In the genomic region with DNA sequence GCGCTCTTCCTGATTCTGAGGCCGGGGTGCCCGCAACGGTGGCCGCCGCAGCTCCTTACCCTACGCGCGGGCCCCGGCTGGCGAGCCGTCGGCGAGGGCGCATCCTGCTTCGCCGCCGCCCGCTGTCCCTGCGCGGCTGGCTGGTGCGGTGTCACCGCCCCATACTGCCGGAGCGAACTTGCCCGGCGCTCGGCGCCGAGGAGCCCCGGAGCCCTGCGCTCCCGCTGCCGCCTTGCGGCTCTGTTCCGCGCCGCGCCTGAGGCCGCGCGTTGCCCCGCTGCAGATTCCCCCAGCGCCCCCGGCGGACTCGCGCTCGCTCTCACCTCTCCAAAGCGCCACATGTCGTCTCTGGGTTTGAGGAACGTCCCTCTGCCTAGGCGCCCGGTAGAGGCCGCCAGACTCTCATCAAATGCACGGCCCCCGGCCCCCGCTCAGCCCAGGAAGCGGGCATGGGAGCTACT, we compare ENCODE assay signal across 8 mouse cellular contexts. TPM values are rescaled to one million over a fixed set of nuclear protein-coding genes. Genes with fewer than 3 reads are reported as not detected.
DNase-seq lines count a peak whose midpoint lies in the region; ATAC-seq and TF ChIP-seq lines count a peak whose summit lies in the region.

A gene (minus strand): TSS at position 379 of the 461 bp plus-strand sequence.

- 0 out of 2 replicates have a peak within 1 kb of the TSS, but pooled peaks have one; percentile 20 for H3K9ac ChIP-seq in hindbrain, embryonic 11.5 days (ENCODE audit: low read depth, low read length)

- H3K4me3 ChIP-seq in kidney, adult 2 months (ENCODE audit: insufficient read depth, low read depth, low read length): no peak within 1 kb of the TSS
- peak within 1 kb of the TSS; percentile 62 for H3K4me3 ChIP-seq in embryonic facial prominence, embryonic 10.5 days
- H3K4me3 ChIP-seq in hindbrain, embryonic 11.5 days (ENCODE audit: low read depth, low read length): peak within 1 kb of the TSS; percentile 47
- peak within 1 kb of the TSS; percentile 55 for H3K4me3 ChIP-seq in limb, embryonic 10.5 days

- peak within 1 kb of the TSS; percentile 92 for H3K4me2 ChIP-seq in hindbrain, embryonic 11.5 days (replicated peaks; ENCODE audit: low read depth, low read length)

- H3K4me1 ChIP-seq in kidney, adult 2 months (ENCODE audit: control insufficient read depth, insufficient read depth, low read length): no peaks in the 10 kb centered on the region
- H3K4me1 ChIP-seq in embryonic facial prominence, embryonic 10.5 days: peaks cover 12% of the 10 kb centered on the region
- H3K4me1 ChIP-seq in hindbrain, embryonic 11.5 days (replicated peaks; ENCODE audit: control insufficient read depth, insufficient read depth, low read length): no peaks in the 10 kb centered on the region
- H3K4me1 ChIP-seq in limb, embryonic 10.5 days: peaks cover 13% of the 10 kb centered on the region

- no peak within 1 kb of the TSS for H3K27ac ChIP-seq in kidney, adult 2 months (ENCODE audit: insufficient read depth, low read depth, low read length)
- H3K27ac ChIP-seq in embryonic facial prominence, embryonic 10.5 days (replicated peaks): no peak within 1 kb of the TSS
- H3K27ac ChIP-seq in hindbrain, embryonic 11.5 days (ENCODE audit: low read depth, low read length): no peak within 1 kb of the TSS
- no peak within 1 kb of the TSS for H3K27ac ChIP-seq in limb, embryonic 10.5 days

- peak; percentile 6 for DNase-seq in kidney, postnatal 10 days
- DNase-seq in kidney, adult 2 months: no peak
- peak; percentile 77 for DNase-seq in embryonic facial prominence, embryonic 10.5 days (ENCODE audit: low spot score)
- DNase-seq in hindbrain, embryonic 11.5 days (ENCODE audit: low spot score): peak; percentile 71
- DNase-seq in limb, embryonic 10.5 days (ENCODE audit: low spot score): peak; percentile 80
- peak; percentile 80 for DNase-seq in right cerebral cortex, adult 18-20 months
- DNase-seq in spleen, postnatal 4 days (ENCODE audit: low spot score in 2 of 2): no peak

- peak; percentile 88 for ATAC-seq in hindbrain, embryonic 11.5 days (ENCODE audit: low FRiP score)
- no peak for ATAC-seq in monocyte, adult 5-6 weeks (replicated peaks; ENCODE audit: insufficient number of reproducible peaks, low FRiP score, low TSS enrichment, poor library complexity, severe bottlenecking)

- under 1% methylated on average over 59 of the region's 59 CpGs for WGBS in kidney, adult 2 months
- WGBS in embryonic facial prominence, embryonic 10.5 days: under 1% methylated on average over 59 of the region's 59 CpGs
- 1% methylated on average over 38 of the region's 59 CpGs for WGBS in hindbrain, embryonic 11.5 days
- under 1% methylated on average over 58 of the region's 59 CpGs for WGBS in limb, embryonic 10.5 days

- H3K27me3 ChIP-seq in kidney, adult 2 months (replicated peaks; ENCODE audit: control insufficient read depth, insufficient read depth, low read length): no peaks in the 10 kb centered on the region
- peaks cover 63% of the 10 kb centered on the region for H3K27me3 ChIP-seq in embryonic facial prominence, embryonic 10.5 days (replicated peaks; ENCODE audit: low read depth, poor library complexity, severe bottlenecking)
- peaks cover 38% of the 10 kb centered on the region for H3K27me3 ChIP-seq in hindbrain, embryonic 11.5 days (ENCODE audit: control insufficient read depth, insufficient read depth, low read length)
- peaks cover 58% of the 10 kb centered on the region for H3K27me3 ChIP-seq in limb, embryonic 10.5 days (ENCODE audit: low read depth, poor library complexity, severe bottlenecking)

- no peaks in the 10 kb centered on the region for H3K9me3 ChIP-seq in embryonic facial prominence, embryonic 10.5 days
- H3K9me3 ChIP-seq in hindbrain, embryonic 11.5 days (ENCODE audit: control insufficient read depth, low read length): no peaks in the 10 kb centered on the region
- no peaks in the 10 kb centered on the region for H3K9me3 ChIP-seq in limb, embryonic 10.5 days (replicated peaks)

- TF ChIP-seq CTCF in kidney, adult 2 months (conservative IDR thresholded peaks at IDR 0.05; ENCODE audit: insufficient read depth, insufficient read length, low read depth, low read length): no peak

- no peak for TF ChIP-seq POLR2A in kidney, adult 2 months (IDR thresholded peaks at IDR 0.05; ENCODE audit: low read depth, low read length)

- H3K36me3 ChIP-seq in kidney, adult 2 months (ENCODE audit: control insufficient read depth, insufficient read depth, low read length): no peaks in the 10 kb centered on the region
- no peaks in the 10 kb centered on the region for H3K36me3 ChIP-seq in embryonic facial prominence, embryonic 10.5 days (replicated peaks)
- H3K36me3 ChIP-seq in hindbrain, embryonic 11.5 days (ENCODE audit: control insufficient read depth, insufficient read depth, low read length): no peaks in the 10 kb centered on the region
- H3K36me3 ChIP-seq in limb, embryonic 10.5 days: no peaks in the 10 kb centered on the region

RNA-seq across cellular contexts. Expression of the gene that starts here (rescaled TPM):
- 0.05 TPM in 1 of 2 replicates, not detected in the other for polyA plus RNA-seq in kidney, adult 2 months (2012; rRNA removed)
- 0.06 and 0.27 TPM in 2 replicates for polyA plus RNA-seq in embryonic facial prominence, embryonic 10.5 days (2016; fragmentation: Nextera tagmentation; extraction: Ambion mirVana)
- 0.15 and 0.84 TPM in 2 replicates for polyA plus RNA-seq in hindbrain, embryonic 11.5 days (2014; fragmentation: Nextera tagmentation; extraction: Ambion mirVana)
- 0.08 and 0.15 TPM in 2 replicates for polyA plus RNA-seq in limb, embryonic 10.5 days (2016; fragmentation: Nextera tagmentation; extraction: Ambion mirVana)
- not detected in 3 replicates for total RNA-seq in monocyte, adult 5-6 weeks (2017)

Comparison
In these comparisons a context has a peak if more than half of its experiments do, and no peak if none do; other contexts are left out.
1. DNase-seq: peak in kidney, postnatal 10 days (single experiment) and right cerebral cortex, adult 18-20 months (single experiment); none in kidney, adult 2 months (single experiment) and spleen, postnatal 4 days (0 of 2).
2. Peak in DNase-seq and H3K4me3 ChIP-seq in embryonic facial prominence, embryonic 10.5 days; RNA of the gene not detected or under 1 TPM.
3. Peak in DNase-seq, ATAC-seq, H3K4me3 ChIP-seq, H3K9ac ChIP-seq and H3K4me2 ChIP-seq in hindbrain, embryonic 11.5 days; RNA of the gene not detected or under 1 TPM.
4. Peak in DNase-seq and H3K4me3 ChIP-seq in limb, embryonic 10.5 days; RNA of the gene not detected or under 1 TPM.